Mouse (Mus musculus) Patski (cell line): Measurements from ENCODE around the gene H2afz. TPM values are rescaled to one million over a fixed set of nuclear protein-coding genes. Genes with fewer than 3 reads are reported as not detected.

Experiments used
- ATAC-seq: fragments of 100-300 bp; one replicate; pipeline ENCODE4 v1.8.0; 2021
- CTCF ChIA-PET: fragments of 350-600 bp; sonication (Branson Sonifier 250); formaldehyde crosslinking; loops from one replicate; lab custom pipeline; 2022; ENCODE audit warnings: inconsistent platforms; lab: Charles Lee
- POLR2A ChIA-PET: fragments of 350-600 bp; sonication (Branson Sonifier 250); formaldehyde crosslinking; loops from one replicate; lab custom pipeline; 2022; ENCODE audit warnings: antibody characterized with exemption, inconsistent platforms; lab: Charles Lee
- DNase-seq: peaks from one replicate; pipeline ENCODE4 v3.0.0-alpha.2; 2011; ENCODE audit warnings: low read depth, low spot score
- H3K27me3 ChIP-seq: fragments of 371-371 bp; one replicate; pipeline ENCODE4 v1.5.1; 2021
- CTCF ChIP-seq: fragments of 100-300 bp; IDR thresholded peaks from one replicate; pipeline ENCODE4 v1.5.1; 2021
- in situ Hi-C: fragments of 300-500 bp; cut with MboI; formaldehyde crosslinking; loops from 3 replicates; pipeline ENCODE4 v1.11.1; 2018; ENCODE audit warnings: low pct_unique_long_range_greater_than_20kb, mixed read lengths
- polyA plus RNA-seq: library from polyadenylated mRNA; unstranded; gene quantifications from one replicate; pipeline ENCODE4 v1.2.3, GENCODE M21; 2021

H2afz gene
- polyA plus RNA-seq, 1 experiment from 2014 or later: 779 TPM

GRCm38 (mm10) chr3:137879313-137879712 lies 15.0 kb downstream of the H2afz start:
- ChIA-PET POLR2A (interaction anchor here (0.6 to 2.0 kb wide), 3 partner anchors 12 to 42 kb away, joined by 3 to 14 read pairs (median 3); partner anchors contain the start of gene Dnajb14), CTCF (interaction anchor here (1.1 to 2.0 kb wide), 3 partner anchors 9 to 112 kb away, joined by 6 to 7 read pairs (median 6); no protein-coding TSS in a partner anchor)
- ATAC-seq (peak; percentile 54), DNase-seq (no peak)
- H3K27me3 ChIP-seq: no peaks in the 10 kb centered on the region
- TF ChIP-seq CTCF: no peak
- in situ Hi-C loops: loop anchor here (10.0 kb wide), 1 partner anchor 565 kb away; the partner anchor contains the start of gene Adh5

GRCm38 (mm10) chr3:137880109-137880748 lies 15.9 kb downstream of the H2afz start:
- CTCF ChIA-PET: interaction anchor here (0.8 to 1.0 kb wide), 4 partner anchors 9 to 16 kb away, joined by 3 to 4 read pairs (median 4); no protein-coding TSS in a partner anchor
- ATAC-seq: no peak
- in situ Hi-C loops: no loop called here
- no peak for DNase-seq
- POLR2A ChIA-PET: interaction anchor here (0.7 kb wide), 2 partner anchors 12 to 44 kb away, joined by 5 to 12 read pairs; no protein-coding TSS in a partner anchor
- TF ChIP-seq CTCF: no peak
- H3K27me3 ChIP-seq: no peaks in the 10 kb centered on the region

GRCm38 (mm10) chr3:137881093-137881492 lies 16.8 kb downstream of the H2afz start:
- in situ Hi-C loops: no loop called here
- POLR2A ChIA-PET: interaction anchor here (0.7 kb wide), 1 partner anchor 13 kb away, joined by 12 read pairs; no protein-coding TSS in a partner anchor

GRCm38 (mm10) chr3:137887961-137888360 lies 23.7 kb downstream of the H2afz start:
- ChIA-PET CTCF (interaction anchor here (1.1 to 1.3 kb wide), 2 partner anchors 10 to 15 kb away, joined by 3 to 4 read pairs; no protein-coding TSS in a partner anchor), POLR2A (no interaction called here)
- in situ Hi-C loops: no loop called here
- ATAC-seq (no peak), DNase-seq (no peak)
- no peak for TF ChIP-seq CTCF
- no peaks in the 10 kb centered on the region for H3K27me3 ChIP-seq

More at GRCm38 (mm10) chr3:137881093-137881492, 16.8 kb downstream of the H2afz start:
- no peak for TF ChIP-seq CTCF
- DNase-seq (no peak), ATAC-seq (no peak)
- CTCF ChIA-PET: interaction anchor here (0.8 to 1.0 kb wide), 4 partner anchors 10 to 20 kb away, joined by 3 to 4 read pairs (median 4); no protein-coding TSS in a partner anchor
- H3K27me3 ChIP-seq: no peaks in the 10 kb centered on the region

GRCm38 (mm10) chr3:137891089-137891488 lies 26.8 kb downstream of the H2afz start:
- DNase-seq (no peak), ATAC-seq (no peak)
- ChIA-PET CTCF (interaction anchor here (1.1 to 1.6 kb wide), 3 partner anchors 16 to 30 kb away, joined by 3 to 4 read pairs (median 3); partner anchors contain the start of gene Lamtor3), POLR2A (no interaction called here)
- no peaks in the 10 kb centered on the region for H3K27me3 ChIP-seq
- in situ Hi-C loops: no loop called here
- no peak for TF ChIP-seq CTCF

GRCm38 (mm10) chr3:137892118-137892517 lies 27.8 kb downstream of the H2afz start:
- no peak for DNase-seq
- H3K27me3 ChIP-seq: no peaks in the 10 kb centered on the region
- POLR2A ChIA-PET: interaction anchor here (0.5 to 0.7 kb wide), 2 partner anchors 13 to 772 kb away, joined by 3 read pairs; no protein-coding TSS in a partner anchor
- CTCF ChIA-PET: interaction anchor here (1.2 kb wide), 1 partner anchor 21 kb away, joined by 4 read pairs; no protein-coding TSS in a partner anchor
- TF ChIP-seq CTCF: no peak
- in situ Hi-C loops: no loop called here
- ATAC-seq: no peak

- ATAC-seq: no peak
- TF ChIP-seq CTCF: no peak
- in situ Hi-C loops: no loop called here
These were observed 29.5 kb downstream of the H2afz start for GRCm38 (mm10) chr3:137893789-137894188.

GRCm38 (mm10) chr3:137895196-137895595 lies 30.9 kb downstream of the H2afz start:
- no peak for DNase-seq
- no peak for ATAC-seq
- TF ChIP-seq CTCF: no peak
- ChIA-PET CTCF (interaction anchor here (1.5 kb wide), 1 partner anchor 27 kb away, joined by 4 read pairs; the partner anchor contains the start of gene Dnajb14), POLR2A (no interaction called here)
- in situ Hi-C loops: no loop called here
- H3K27me3 ChIP-seq: no peaks in the 10 kb centered on the region

More at GRCm38 (mm10) chr3:137893789-137894188, 29.5 kb downstream of the H2afz start:
- H3K27me3 ChIP-seq: no peaks in the 10 kb centered on the region
- CTCF ChIA-PET: no interaction called here
- no peak for DNase-seq
- POLR2A ChIA-PET: no interaction called here

- ChIA-PET POLR2A (interaction anchor here (0.6 to 0.7 kb wide), 2 partner anchors 119 to 248 kb away, joined by 3 read pairs; no protein-coding TSS in a partner anchor), CTCF (interaction anchor here (0.9 to 1.5 kb wide), 2 partner anchors 16 to 29 kb away, joined by 4 read pairs; partner anchors contain the start of gene Dnajb14)
- in situ Hi-C loops: no loop called here
- no peak for DNase-seq
- ATAC-seq: no peak
- TF ChIP-seq CTCF: no peak
- H3K27me3 ChIP-seq: no peaks in the 10 kb centered on the region
These were observed 32.1 kb downstream of the H2afz start for GRCm38 (mm10) chr3:137896386-137896785.

GRCm38 (mm10) chr3:137896867-137897266 lies 32.6 kb downstream of the H2afz start:
- no peaks in the 10 kb centered on the region for H3K27me3 ChIP-seq
- ATAC-seq (no peak), DNase-seq (no peak)
- no peak for TF ChIP-seq CTCF
- in situ Hi-C loops: no loop called here
- ChIA-PET POLR2A (interaction anchor here (0.7 kb wide), 1 partner anchor 119 kb away, joined by 3 read pairs; no protein-coding TSS in a partner anchor), CTCF (interaction anchor here (0.9 to 1.5 kb wide), 3 partner anchors 16 to 248 kb away, joined by 3 to 4 read pairs (median 4); partner anchors contain the start of genes Dnajb14 and Mttp)
